ENCODE assay signal across 9 mouse cellular contexts in genomic region chr11:100713735-100714533, GRCm38 (mm10). TPM values are rescaled to one million over a fixed set of nuclear protein-coding genes. Genes with fewer than 3 reads are reported as not detected.
DNase-seq lines count a peak whose midpoint lies in the region; ATAC-seq and TF ChIP-seq lines count a peak whose summit lies in the region.
"Had no signal": no experiment of that assay in that cellular context is flagged by ENCODE, and none has a peak within 500 bp of the region (broad histone marks: within the 10 kb centered on the region; RNA-seq: fewer than 3 reads in every experiment).

TSS of gene Hspb9 (plus strand) at chr11:100713850.

- peak within 1 kb of the TSS; percentile 64 for H3K9ac ChIP-seq in MEL (ENCODE audit: control insufficient read depth, low read depth, low read length, poor library complexity, severe bottlenecking)
- H3K9ac ChIP-seq in forebrain, embryonic 14.5 days (ENCODE audit: low read length): peak within 1 kb of the TSS; percentile 54; the same call in 1 of the 2 replicates
- peak within 1 kb of the TSS; percentile 27 for H3K9ac ChIP-seq in hindbrain, embryonic 11.5 days (ENCODE audit: low read depth, low read length)
- peak within 1 kb of the TSS; percentile 55 for H3K9ac ChIP-seq in limb, embryonic 12.5 days (replicated peaks)

- H3K4me2 ChIP-seq in forebrain, embryonic 14.5 days (ENCODE audit: low read length): peak within 1 kb of the TSS; percentile 31
- peak within 1 kb of the TSS; percentile 35 for H3K4me2 ChIP-seq in hindbrain, embryonic 11.5 days (replicated peaks; ENCODE audit: low read depth, low read length)
- H3K4me2 ChIP-seq in limb, embryonic 12.5 days: peak within 1 kb of the TSS; percentile 66

- peak; percentile 41 to 75 for TF ChIP-seq EP300 in MEL (IDR thresholded peaks at IDR 0.05; ENCODE audit: low read depth in 1 of 2, low read length in 2 of 2)

- peak within 1 kb of the TSS; percentile 32 to 39 for H3K4me3 ChIP-seq in MEL (ENCODE audit: control insufficient read depth in 1 of 2, insufficient read depth in 1 of 2, low read depth in 2 of 2, low read length in 2 of 2)
- H3K4me3 ChIP-seq in forebrain, embryonic 14.5 days (ENCODE audit: low read depth, low read length): no peak within 1 kb of the TSS
- H3K4me3 ChIP-seq in hindbrain, embryonic 11.5 days (ENCODE audit: low read depth, low read length): peak within 1 kb of the TSS; percentile 21; the same call in 1 of the 2 replicates
- H3K4me3 ChIP-seq in limb, embryonic 12.5 days (replicated peaks): peak within 1 kb of the TSS; percentile 97
- H3K4me3 ChIP-seq in midbrain, embryonic 10.5 days: peak within 1 kb of the TSS; percentile 91

- TF ChIP-seq RAD21 in MEL (IDR thresholded peaks at IDR 0.05; ENCODE audit: low read depth, low read length): no peak

- TF ChIP-seq POLR2A in MEL (IDR thresholded peaks at IDR 0.05; ENCODE audit: control insufficient read depth in 1 of 2, insufficient read depth in 1 of 2, low read depth in 1 of 2, low read length in 2 of 2, poor library complexity in 1 of 2): peak; percentile 31 to 63; a peak in 2 of 4 replicates

- H3K27me3 ChIP-seq in MEL (ENCODE audit: control insufficient read depth in 1 of 2, insufficient read depth in 2 of 2, low read length in 2 of 2): no peaks in the 10 kb centered on the region
- no peaks in the 10 kb centered on the region for H3K27me3 ChIP-seq in forebrain, embryonic 14.5 days (replicated peaks; ENCODE audit: control insufficient read depth, insufficient read depth, low read length)
- no peaks in the 10 kb centered on the region for H3K27me3 ChIP-seq in hindbrain, embryonic 11.5 days (ENCODE audit: control insufficient read depth, insufficient read depth, low read length)
- no peaks in the 10 kb centered on the region for H3K27me3 ChIP-seq in limb, embryonic 12.5 days
- H3K27me3 ChIP-seq in midbrain, embryonic 10.5 days (ENCODE audit: low read depth, poor library complexity, severe bottlenecking): no peaks in the 10 kb centered on the region

- peaks cover 13% of the 10 kb centered on the region for H3K79me2 ChIP-seq in MEL (ENCODE audit: control insufficient read depth, insufficient read depth, low read length, poor library complexity)

- no peaks in the 10 kb centered on the region for H3K9me3 ChIP-seq in MEL (replicated peaks; ENCODE audit: insufficient read depth, low read length)
- no peaks in the 10 kb centered on the region for H3K9me3 ChIP-seq in forebrain, embryonic 14.5 days (replicated peaks; ENCODE audit: control insufficient read depth, low read length)
- no peaks in the 10 kb centered on the region for H3K9me3 ChIP-seq in hindbrain, embryonic 11.5 days (ENCODE audit: control insufficient read depth, low read length)
- no peaks in the 10 kb centered on the region for H3K9me3 ChIP-seq in limb, embryonic 12.5 days
- no peaks in the 10 kb centered on the region for H3K9me3 ChIP-seq in midbrain, embryonic 10.5 days (replicated peaks)

- no peak for ATAC-seq in forebrain, embryonic 14.5 days
- no peak for ATAC-seq in hindbrain, embryonic 11.5 days (ENCODE audit: low FRiP score)
- ATAC-seq in limb, embryonic 12.5 days (ENCODE audit: insufficient number of reproducible peaks, insufficient read depth, low FRiP score, low TSS enrichment, low read depth): no peak

- H3K4me1 ChIP-seq in MEL (ENCODE audit: control insufficient read depth in 1 of 2, insufficient read depth in 2 of 2, low read length in 2 of 2): peaks cover 5 to 27% of the 10 kb centered on the region in 2 experiments; a peak in 3 of 4 replicates
- H3K4me1 ChIP-seq in forebrain, embryonic 14.5 days (ENCODE audit: control insufficient read depth, insufficient read depth, low read length): peaks cover 14% of the 10 kb centered on the region
- peaks cover 9% of the 10 kb centered on the region for H3K4me1 ChIP-seq in hindbrain, embryonic 11.5 days (replicated peaks; ENCODE audit: control insufficient read depth, insufficient read depth, low read length)
- peaks cover 35% of the 10 kb centered on the region for H3K4me1 ChIP-seq in limb, embryonic 12.5 days (replicated peaks)
- peaks cover 50% of the 10 kb centered on the region for H3K4me1 ChIP-seq in midbrain, embryonic 10.5 days

- TF ChIP-seq CTCF in MEL (IDR thresholded peaks at IDR 0.05 in 2 of 3, conservative IDR thresholded peaks at IDR 0.05 in 1 of 3; ENCODE audit: control insufficient read depth in 1 of 3, insufficient read depth in 1 of 3, low read depth in 2 of 3, low read length in 3 of 3, poor library complexity in 1 of 3, severe bottlenecking in 1 of 3): no peak; a peak in 1 of 6 replicates

- 8% methylated on average over 38 of the region's 38 CpGs for WGBS in forebrain, embryonic 14.5 days
- 3% methylated on average over 38 of the region's 38 CpGs for WGBS in hindbrain, embryonic 11.5 days
- 5% methylated on average over 38 of the region's 38 CpGs for WGBS in limb, embryonic 12.5 days
- 2% methylated on average over 38 of the region's 38 CpGs for WGBS in midbrain, embryonic 10.5 days

- peak; percentile 96 for DNase-seq in MEL (ENCODE audit: low read depth, low spot score)
- DNase-seq in adrenal gland, postnatal 25 days: peak; percentile 76
- peak; percentile 39 for DNase-seq in forebrain, embryonic 14.5 days (ENCODE audit: low spot score)
- peak; percentile 64 for DNase-seq in hindbrain, embryonic 11.5 days (ENCODE audit: low spot score)
- DNase-seq in midbrain, embryonic 10.5 days (ENCODE audit: low spot score): peak; percentile 68
- peak; percentile 60 for DNase-seq in spleen, adult 12 weeks (ENCODE audit: low spot score)
- no peak for DNase-seq in cerebellum, adult 8-10 months

- H3K36me3 ChIP-seq in MEL (ENCODE audit: control insufficient read depth in 1 of 2, insufficient read depth in 2 of 2, low read length in 2 of 2): peaks cover 4 to 28% of the 10 kb centered on the region in 2 experiments
- H3K36me3 ChIP-seq in forebrain, embryonic 14.5 days (ENCODE audit: control insufficient read depth, insufficient read depth, low read length): peaks cover 59% of the 10 kb centered on the region
- H3K36me3 ChIP-seq in hindbrain, embryonic 11.5 days (ENCODE audit: control insufficient read depth, insufficient read depth, low read length): peaks cover 7% of the 10 kb centered on the region; the same call in 1 of the 2 replicates
- H3K36me3 ChIP-seq in limb, embryonic 12.5 days: peaks cover 59% of the 10 kb centered on the region
- peaks cover 61% of the 10 kb centered on the region for H3K36me3 ChIP-seq in midbrain, embryonic 10.5 days

- H3K27ac ChIP-seq in MEL (ENCODE audit: control insufficient read depth, low read depth, low read length): peak within 1 kb of the TSS; percentile 79
- no peak within 1 kb of the TSS for H3K27ac ChIP-seq in forebrain, embryonic 14.5 days (ENCODE audit: low read depth, low read length)
- 0 out of 2 replicates have a peak within 1 kb of the TSS, but pooled peaks have one; percentile 30 for H3K27ac ChIP-seq in hindbrain, embryonic 11.5 days (ENCODE audit: low read depth, low read length)
- peak within 1 kb of the TSS; percentile 66 for H3K27ac ChIP-seq in limb, embryonic 12.5 days
- H3K27ac ChIP-seq in midbrain, embryonic 10.5 days (replicated peaks): peak within 1 kb of the TSS; percentile 98

TF ChIP-seq in MEL, 35 proteins besides CTCF, POLR2A, EP300 and RAD21 (continues in another document):
- TF ChIP-seq NELFE (IDR thresholded peaks at IDR 0.05; ENCODE audit: low read depth, low read length) (peak; percentile 68), GABPA (IDR thresholded peaks at IDR 0.05; ENCODE audit: low read depth, low read length) (no peak), POLR2AphosphoS2 (IDR thresholded peaks at IDR 0.05; ENCODE audit: low read length) (peak; percentile 74; the same call in 1 of the 2 replicates), E2F4 (IDR thresholded peaks at IDR 0.05; ENCODE audit: borderline replicate concordance, low read depth, low read length) (no peak), POLR2AphosphoS5 (IDR thresholded peaks at IDR 0.05; ENCODE audit: borderline replicate concordance, low read depth, low read length) (no peak), MAZ (IDR thresholded peaks at IDR 0.05; ENCODE audit: low read depth, low read length) (peak; percentile 85; the same call in 1 of the 2 replicates), ELF1 (IDR thresholded peaks at IDR 0.05; ENCODE audit: low read depth, low read length) (peak; percentile 66), ETS1 (IDR thresholded peaks at IDR 0.05; ENCODE audit: low read depth, low read length) (peak; percentile 45), ZC3H11A (IDR thresholded peaks at IDR 0.05; ENCODE audit: low read depth, low read length) (no peak), SIN3A (IDR thresholded peaks at IDR 0.05; ENCODE audit: low read length) (peak; percentile 89), NRF1 (IDR thresholded peaks at IDR 0.05; ENCODE audit: insufficient read depth, low read depth, low read length, poor library complexity, severe bottlenecking) (peak; percentile 9; the same call in 1 of the 2 replicates), CHD1 (IDR thresholded peaks at IDR 0.05; ENCODE audit: low read depth, low read length) (no peak), TAL1 (IDR thresholded peaks at IDR 0.05; ENCODE audit: low read length) (peak; percentile 70), ZMIZ1 (IDR thresholded peaks at IDR 0.05; ENCODE audit: low read depth, low read length) (peak; percentile 57; the same call in 1 of the 2 replicates), USF2 (IDR thresholded peaks at IDR 0.05; ENCODE audit: borderline replicate concordance in 1 of 2, insufficient read depth in 1 of 2, low read depth in 1 of 2, low read length in 2 of 2) (no peak), TBP (IDR thresholded peaks at IDR 0.05; ENCODE audit: low read depth, low read length) (peak; percentile 77), TCF12 (IDR thresholded peaks at IDR 0.05; ENCODE audit: low read depth, low read length) (peak; percentile 56; the same call in 1 of the 2 replicates), UBTF (IDR thresholded peaks at IDR 0.05; ENCODE audit: borderline replicate concordance, insufficient read depth, low read depth, low read length) (no peak), KAT2A (conservative IDR thresholded peaks at IDR 0.05; ENCODE audit: low read depth, low read length) (no peak), JUND (IDR thresholded peaks at IDR 0.05; ENCODE audit: low read depth, low read length) (no peak), MAFK (IDR thresholded peaks at IDR 0.05; ENCODE audit: borderline replicate concordance, low read depth, low read length) (no peak), MEF2A (IDR thresholded peaks at IDR 0.05; ENCODE audit: extremely low read depth, insufficient replicate concordance, low read depth, low read length, poor library complexity, severe bottlenecking) (no peak)

RNA-seq across cellular contexts. Expression of gene Hspb9, which starts in this region (rescaled TPM):
- total RNA-seq in MEL (2012; rRNA removed): 0.49 and 0.73 TPM in 2 replicates
- polyA plus RNA-seq in MEL (2012; ENCODE audit: insufficient read depth in 1 of 2, insufficient read length in 2 of 2, low read depth in 1 of 2, low replicate concordance in 2 of 2, missing spikeins in 1 of 2): 1 to 10 TPM in 1 of 2 experiments, not detected in 1; 2.1 TPM
- total RNA-seq in adrenal gland, postnatal 25 days (2021): not detected in 2 replicates
- 0.53 TPM in 1 of 2 replicates, not detected in the other for polyA plus RNA-seq in forebrain, embryonic 14.5 days (2014; fragmentation: Nextera tagmentation; extraction: Ambion mirVana)
- polyA plus RNA-seq in hindbrain, embryonic 11.5 days (2014; fragmentation: Nextera tagmentation; extraction: Ambion mirVana): 0.50 and 0.82 TPM in 2 replicates
- polyA plus RNA-seq in limb, embryonic 12.5 days (2016; fragmentation: Nextera tagmentation; extraction: Ambion mirVana): 0.47 TPM in 1 of 2 replicates, not detected in the other
- 0.26 and 0.29 TPM in 2 replicates for polyA plus RNA-seq in midbrain, embryonic 10.5 days (2016; fragmentation: Nextera tagmentation; extraction: Ambion mirVana)
- total RNA-seq: layer of hippocampus, adult 18-20 months had no signal

Comparison
In these comparisons a context has a peak if more than half of its experiments do, and no peak if none do; other contexts are left out.
1. Peak in DNase-seq in adrenal gland, postnatal 25 days; RNA of the gene not detected or under 1 TPM.
2. Peak in DNase-seq, H3K9ac ChIP-seq and H3K4me2 ChIP-seq in forebrain, embryonic 14.5 days; RNA of the gene not detected or under 1 TPM.
3. Peak in DNase-seq, H3K4me3 ChIP-seq, H3K27ac ChIP-seq, H3K9ac ChIP-seq and H3K4me2 ChIP-seq in hindbrain, embryonic 11.5 days; RNA of the gene not detected or under 1 TPM.
4. Peak in DNase-seq, H3K4me3 ChIP-seq and H3K27ac ChIP-seq in midbrain, embryonic 10.5 days; RNA of the gene not detected or under 1 TPM.